Comparison of ENCODE assay signal across 8 mouse cellular contexts in genomic region chr14:25236421-25236973, GRCm38 (mm10).
DNase-seq lines count a peak whose midpoint lies in the region; ATAC-seq and TF ChIP-seq lines count a peak whose summit lies in the region.
"Had no signal": no experiment of that assay in that cellular context is flagged by ENCODE, and none has a peak within 500 bp of the region (broad histone marks: within the 10 kb centered on the region; RNA-seq: fewer than 3 reads in every experiment).

No protein-coding gene starts in this region.

- H3K4me1 ChIP-seq in lung, embryonic 15.5 days, result peaks cover 7% of the 10 kb centered on the region; the same call in 1 of the 2 replicates
- no peaks in the 10 kb centered on the region for H3K4me1 ChIP-seq in lung, adult 2 months (ENCODE audit: control insufficient read depth, insufficient read depth, low read length)
- H3K4me1 ChIP-seq in stomach, embryonic 14.5 days (ENCODE audit: control insufficient read depth, insufficient read depth, low read length), result peaks cover 2% of the 10 kb centered on the region; the same call in 1 of the 2 replicates

- TF ChIP-seq CTCF in lung, adult 2 months (IDR thresholded peaks at IDR 0.05; ENCODE audit: insufficient read depth, low read length), result no peak
- TF ChIP-seq CTCF in left cerebral cortex, adult 2 months (IDR thresholded peaks at IDR 0.05), result no peak

- no peaks in the 10 kb centered on the region for H3K9me3 ChIP-seq in lung, embryonic 15.5 days
- H3K9me3 ChIP-seq in stomach, embryonic 14.5 days (ENCODE audit: control insufficient read depth, low read depth, low read length), result no peaks in the 10 kb centered on the region
- H3K9me3 ChIP-seq: limb, embryonic 15.5 days had no signal

- peak; percentile 77 for ATAC-seq in lung, embryonic 15.5 days (ENCODE audit: borderline replicate concordance, extremely low read depth, low FRiP score, low TSS enrichment)
- ATAC-seq in stomach, embryonic 14.5 days (ENCODE audit: insufficient number of reproducible peaks, insufficient read depth, low FRiP score, low read depth), result no peak

- no peak overlapping the region for H3K4me3 ChIP-seq in lung, embryonic 15.5 days
- H3K4me3 ChIP-seq in lung, adult 2 months (replicated peaks; ENCODE audit: extremely low read depth, low read depth, low read length), result no peak overlapping the region
- H3K4me3 ChIP-seq in left cerebral cortex, adult 2 months, result no peak overlapping the region
- no peak overlapping the region for H3K4me3 ChIP-seq in stomach, embryonic 14.5 days (ENCODE audit: low read depth, low read length)
- H3K4me3 ChIP-seq: limb, embryonic 15.5 days had no signal

- no peak overlapping the region for H3K9ac ChIP-seq in lung, embryonic 15.5 days
- no peak overlapping the region for H3K9ac ChIP-seq in stomach, embryonic 14.5 days (replicated peaks; ENCODE audit: low read depth, low read length)
- H3K9ac ChIP-seq: limb, embryonic 15.5 days had no signal

- H3K36me3 ChIP-seq in lung, embryonic 15.5 days, result no peaks in the 10 kb centered on the region
- H3K36me3 ChIP-seq in stomach, embryonic 14.5 days (ENCODE audit: control insufficient read depth, insufficient read depth, low read length), result no peaks in the 10 kb centered on the region
- H3K36me3 ChIP-seq: limb, embryonic 15.5 days had no signal

- no peak for TF ChIP-seq POLR2A in lung, adult 2 months (IDR thresholded peaks at IDR 0.05; ENCODE audit: borderline replicate concordance, extremely low read depth, low read depth, low read length)

- H3K27ac ChIP-seq in lung, embryonic 15.5 days, result peak overlapping the region; percentile 54
- peak overlapping the region; percentile 57 for H3K27ac ChIP-seq in left cerebral cortex, adult 2 months
- H3K27ac ChIP-seq in stomach, embryonic 14.5 days (ENCODE audit: low read length), result peak overlapping the region; percentile 33; the same call in 1 of the 2 replicates
- H3K27ac ChIP-seq: limb, embryonic 15.5 days had no signal

- no peak for DNase-seq in lung, adult 2 months
- peak; percentile 46 for DNase-seq in heart, postnatal 4 days
- DNase-seq in left cerebral cortex, adult 2 months (ENCODE audit: extremely low spot score in 1 of 2, low spot score in 2 of 2), result peak; percentile 38 to 47
- no peak for DNase-seq in thymus, postnatal 14 days
- no peak for DNase-seq in adrenal gland, postnatal 36 days

- intact Hi-C loops in left cerebral cortex, adult 2 months (cut with DNase I), result no loop called here

- no peak overlapping the region for H3K4me2 ChIP-seq in lung, embryonic 15.5 days
- no peak overlapping the region for H3K4me2 ChIP-seq in stomach, embryonic 14.5 days (replicated peaks; ENCODE audit: low read depth, low read length)
- H3K4me2 ChIP-seq: limb, embryonic 15.5 days had no signal

- WGBS in lung, embryonic 15.5 days, result 42% methylated on average over 13 of the region's 13 CpGs
- 66% methylated on average over 13 of the region's 13 CpGs for WGBS in lung, adult 2 months
- WGBS in stomach, embryonic 14.5 days, result 43% methylated on average over 13 of the region's 13 CpGs

- H3K27me3 ChIP-seq in lung, embryonic 15.5 days, result no peaks in the 10 kb centered on the region
- no peaks in the 10 kb centered on the region for H3K27me3 ChIP-seq in stomach, embryonic 14.5 days (ENCODE audit: control insufficient read depth, insufficient read depth, low read length)
- H3K27me3 ChIP-seq: limb, embryonic 15.5 days had no signal

Comparison
In these comparisons a context has a peak if more than half of its experiments do, and no peak if none do; other contexts are left out.
1. DNase-seq: peak in heart, postnatal 4 days (single experiment) and left cerebral cortex, adult 2 months (2 of 2); none in lung, adult 2 months (single experiment), thymus, postnatal 14 days (single experiment) and adrenal gland, postnatal 36 days (0 of 2).
2. Peak in every context shown above with its lines, with median percentiles within 50 percentile points of each other: H3K27ac ChIP-seq.